Mouse (Mus musculus): ENCODE measurements at regions not wholly inside any gene's neighbourhood (a gene's known extent, or its start where the extent isn't known, plus 50 kb on each side); places are given as distances from the start of the nearest gene placed in this dataset.

DNA sequence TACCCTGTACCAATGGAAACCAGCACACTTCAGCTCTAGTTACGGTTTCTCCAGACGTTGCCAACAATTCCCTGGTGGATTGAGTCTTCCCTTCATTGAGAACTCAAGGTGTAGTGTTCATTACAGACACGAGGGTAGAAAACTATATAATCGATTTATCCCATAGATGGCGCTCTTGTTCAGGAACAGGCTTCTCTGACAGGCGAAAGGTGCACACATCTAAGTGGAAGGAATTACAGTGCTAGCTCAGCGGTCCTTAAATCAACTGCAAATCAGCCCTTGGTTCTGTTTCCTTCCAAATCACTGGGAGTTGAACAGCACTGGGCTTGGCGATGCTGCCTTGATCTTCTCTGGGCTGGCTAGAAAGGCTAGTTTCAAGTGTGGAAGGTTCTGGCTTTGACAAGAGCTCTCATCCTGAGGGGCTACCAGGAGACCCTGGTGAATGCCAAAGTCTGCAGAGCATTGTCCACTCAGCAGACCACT lies 161.1 kb downstream of the March11 start:
- peak; percentile 82 for ATAC-seq (replicated peaks; ENCODE audit: poor library complexity)

GRCm38 (mm10) chr15:26487378-26487777 lies 178.5 kb downstream of the March11 start:
- no peak for ATAC-seq (replicated peaks; ENCODE audit: poor library complexity)
